Mouse (Mus musculus) layer of hippocampus, adult 8-10 months (tissue): ENCODE results near the gene Sdk2. TPM values are rescaled to one million over a fixed set of nuclear protein-coding genes. Genes with fewer than 3 reads are reported as not detected.

Experiments used
- DNase-seq, 2 experiments: peaks; one replicate each; pipeline ENCODE4 v3.0.0; 2022; ENCODE audit warnings: low spot score in 2 of 2
- total RNA-seq, 4 experiments: library from RNA; stranded (reverse); gene quantifications; 2 replicates each; pipeline ENCODE4 v1.2.4; 2022

Gene Sdk2
- total RNA-seq, 4 experiments from 2014 or later: 16.1 to 22.7 (median 21.2) TPM

DNA sequence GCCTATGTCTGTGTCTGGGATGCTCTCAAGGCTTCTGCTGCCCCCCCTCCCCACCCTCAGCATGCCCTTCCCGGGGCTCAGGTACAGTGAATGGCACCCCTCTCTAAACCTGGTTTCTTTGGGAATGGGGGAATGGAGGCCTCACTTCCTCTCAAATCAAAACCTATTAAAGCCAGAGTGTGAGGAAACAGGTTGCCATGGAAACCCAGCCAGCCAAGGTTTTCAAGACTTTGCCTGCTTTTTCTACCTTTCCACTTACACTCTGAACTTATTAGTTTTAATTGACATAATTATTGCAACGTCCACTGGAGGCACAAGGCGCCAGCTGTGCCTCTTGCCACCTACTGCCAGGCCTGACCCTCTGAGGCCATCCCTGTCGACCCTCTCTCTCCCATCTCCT lies 135.1 kb downstream of the Sdk2 start:
- no peak for DNase-seq

DNA sequence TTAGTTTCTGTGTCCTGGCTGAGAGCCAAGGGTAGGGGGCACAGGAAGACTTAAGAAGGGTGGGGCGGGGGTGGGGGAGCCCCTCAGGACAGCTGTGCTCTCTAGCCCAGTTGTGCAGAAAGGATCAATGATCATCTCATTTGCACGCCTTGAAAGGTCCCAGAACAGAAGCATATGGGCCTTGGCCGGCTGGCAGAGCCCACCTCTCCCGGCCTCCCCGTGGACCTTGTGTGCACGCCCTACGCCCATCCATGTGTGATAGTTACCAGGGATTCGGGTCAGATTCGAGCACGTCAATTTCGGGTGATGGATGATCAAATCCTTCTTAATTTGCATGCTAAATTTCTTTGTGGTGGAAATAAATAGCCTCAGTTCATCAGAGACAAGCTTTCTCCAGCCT lies 136.7 kb downstream of the Sdk2 start:
- DNase-seq: no peak

DNA sequence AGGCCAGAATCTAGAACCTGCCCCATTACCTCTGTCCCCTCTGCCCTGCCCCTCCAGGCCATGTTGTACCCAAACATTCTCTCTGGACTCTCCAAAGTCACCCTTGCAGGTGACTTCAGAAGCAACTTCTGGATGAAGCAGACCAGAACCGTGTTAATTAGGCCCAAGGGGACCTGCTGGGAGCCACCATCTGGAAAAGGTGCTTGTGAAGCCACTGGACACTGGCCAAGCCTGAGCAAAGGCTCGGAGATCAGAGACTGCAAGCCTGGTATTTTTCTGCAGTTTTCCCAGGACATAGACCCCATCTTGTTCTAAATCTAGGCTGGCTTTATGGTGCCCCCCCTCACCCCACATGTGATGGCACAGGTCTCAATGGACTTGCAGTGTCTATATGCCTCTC lies 138.0 kb downstream of the Sdk2 start:
- no peak for DNase-seq

DNA sequence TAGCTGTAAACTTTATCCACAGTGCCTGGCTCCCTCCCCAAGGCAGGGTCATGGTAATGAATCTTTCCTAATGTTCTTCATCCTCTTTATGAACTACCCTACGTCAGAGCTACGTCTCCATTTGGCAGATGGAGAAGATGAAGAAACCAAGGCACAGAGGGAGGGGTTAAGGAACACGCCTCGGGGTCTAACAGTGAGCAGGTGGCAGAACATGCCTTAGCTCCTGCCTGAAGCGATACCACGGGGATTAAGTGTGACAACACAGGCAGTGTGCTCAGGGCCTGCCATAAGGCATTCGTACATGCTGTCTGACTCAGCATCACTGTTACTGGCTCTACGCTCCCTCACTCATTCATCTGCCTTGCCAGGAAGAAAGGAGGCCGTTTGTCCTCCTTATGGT lies 138.6 kb downstream of the Sdk2 start:
- DNase-seq: peak; percentile 74 to 78

DNA sequence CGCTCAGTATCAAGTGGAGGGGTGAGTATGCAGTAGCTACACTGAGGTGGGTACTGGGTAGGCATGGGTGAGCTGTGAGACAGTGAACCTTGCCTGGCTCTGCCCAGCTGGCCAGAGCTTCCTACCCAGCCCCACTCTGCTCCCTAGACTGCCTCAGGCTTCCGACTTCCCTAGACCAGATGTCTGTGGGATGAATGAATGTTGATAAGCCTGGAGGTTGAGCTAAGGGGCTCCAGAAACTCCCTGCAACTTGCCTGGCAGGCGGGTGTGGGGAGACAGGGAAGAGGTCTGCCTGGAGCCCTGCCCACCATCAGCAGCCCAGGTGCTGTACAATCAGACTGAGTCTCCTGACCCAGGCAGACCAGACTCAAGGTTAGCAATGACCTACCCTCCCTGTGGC lies 139.0 kb downstream of the Sdk2 start:
- DNase-seq: peak in 1 of 2 experiments; percentile 14

DNA sequence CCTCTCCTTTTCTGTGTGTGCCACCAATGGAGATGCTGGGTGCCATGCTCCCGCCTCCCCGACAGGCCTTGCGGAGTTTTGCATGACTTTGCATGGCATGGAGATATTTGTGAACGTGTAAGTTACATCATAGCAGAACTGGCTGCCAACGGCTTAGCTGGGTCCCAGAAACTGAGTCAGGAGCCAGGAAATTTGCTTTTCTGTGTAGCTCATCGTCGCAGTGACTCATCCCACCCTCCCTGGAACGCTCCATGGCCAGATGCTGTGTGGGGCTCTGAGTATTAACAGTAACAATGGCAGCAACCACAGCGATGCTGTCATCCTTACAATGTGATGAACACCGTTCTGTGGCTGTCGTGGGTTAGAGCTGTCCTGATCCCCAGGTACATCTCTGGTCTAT lies 139.6 kb downstream of the Sdk2 start:
- DNase-seq: peak; percentile 91

DNA sequence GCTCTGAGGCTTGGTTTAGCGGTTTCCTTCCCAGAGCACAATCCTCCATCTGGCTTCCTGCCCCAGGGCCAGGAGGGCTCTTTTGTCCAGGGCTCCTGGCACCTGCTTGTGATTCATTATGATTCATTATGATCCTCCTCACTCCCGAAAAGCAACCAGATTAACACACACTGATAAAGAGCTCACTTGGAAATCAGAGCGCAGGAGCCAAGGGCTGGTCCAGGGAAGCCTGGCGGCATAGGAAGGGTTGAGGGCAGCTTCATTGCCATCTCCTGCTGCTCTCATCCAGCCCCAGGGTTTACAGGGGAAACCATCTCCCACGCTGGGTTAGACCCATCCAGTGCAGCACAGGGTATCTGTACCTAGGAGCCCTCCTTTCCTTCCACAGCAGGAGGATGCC lies 143.7 kb downstream of the Sdk2 start:
- DNase-seq: no peak

DNA sequence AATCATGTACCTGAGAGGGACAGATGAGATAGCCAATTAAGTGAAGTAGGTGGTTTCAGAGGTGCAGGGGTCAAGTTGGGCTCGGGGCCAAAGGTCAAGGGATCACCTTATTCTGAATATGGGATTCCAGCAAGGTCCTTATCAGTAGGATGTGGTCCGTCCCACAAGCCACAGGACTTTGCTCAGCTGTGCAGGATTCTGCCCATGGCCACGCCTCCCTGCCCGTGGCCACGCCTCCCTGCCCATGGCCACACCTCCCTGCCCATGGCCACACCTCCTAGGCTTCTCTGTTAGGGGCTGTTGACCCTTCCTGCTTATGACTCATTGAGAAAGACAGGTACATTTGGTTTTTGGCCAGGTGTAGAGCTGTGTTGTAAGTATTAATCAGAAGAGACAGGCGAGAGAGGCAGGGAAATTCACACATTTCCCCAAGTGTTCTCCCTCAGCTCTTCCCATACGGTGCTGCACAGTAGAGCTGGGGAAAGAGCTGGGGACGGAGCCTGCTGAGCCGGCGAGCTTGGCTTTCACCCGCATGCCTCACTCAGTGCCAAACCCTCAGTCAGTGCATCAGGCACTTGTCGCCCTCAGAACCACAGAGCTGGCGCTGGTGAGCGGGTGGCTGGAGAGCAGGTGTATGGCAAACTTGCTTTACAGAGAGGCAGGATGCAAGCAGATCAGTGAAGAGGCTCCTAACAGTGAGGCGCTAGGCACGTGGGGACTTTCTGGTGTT lies 163.6 kb downstream of the Sdk2 start:
- no peak for DNase-seq

DNA sequence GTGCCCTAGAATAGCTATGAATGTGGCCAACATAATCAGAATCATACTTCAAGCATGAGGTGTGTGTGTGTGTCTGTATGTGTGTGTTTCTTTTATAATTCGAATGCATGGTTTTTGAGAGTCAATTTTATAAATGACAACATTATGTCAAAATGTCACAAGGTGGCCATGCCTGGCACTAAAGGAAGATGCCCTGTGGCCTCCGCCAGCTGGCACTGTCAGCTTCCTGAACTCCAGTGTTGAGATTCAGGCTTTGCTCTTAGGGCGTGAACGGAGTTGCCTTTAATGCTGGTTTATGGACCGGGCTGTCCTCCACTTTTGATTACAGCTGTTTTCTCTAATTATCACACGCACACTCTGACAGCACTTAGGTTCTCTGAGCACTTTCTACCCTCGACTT lies 164.9 kb downstream of the Sdk2 start:
- no peak for DNase-seq

DNA sequence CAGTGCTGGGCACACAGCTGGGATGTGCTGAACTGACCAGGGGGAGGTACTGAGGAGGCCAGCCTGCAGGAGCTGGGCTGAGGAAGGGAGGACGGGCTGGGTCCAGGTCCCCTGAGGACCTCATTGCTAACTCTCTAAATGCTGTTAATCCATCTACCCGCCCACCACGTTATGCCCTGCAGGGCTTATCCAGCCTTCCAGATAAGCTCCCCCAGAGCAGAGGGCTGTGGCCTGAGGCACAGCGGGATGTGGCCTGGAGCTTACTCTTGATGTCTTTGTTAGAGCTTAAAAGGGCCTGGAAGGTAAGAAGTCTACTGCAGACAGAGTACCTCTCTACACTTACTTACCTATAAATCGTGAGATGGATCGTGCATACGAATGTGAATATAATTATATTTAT lies 168.2 kb downstream of the Sdk2 start:
- no peak for DNase-seq

DNA sequence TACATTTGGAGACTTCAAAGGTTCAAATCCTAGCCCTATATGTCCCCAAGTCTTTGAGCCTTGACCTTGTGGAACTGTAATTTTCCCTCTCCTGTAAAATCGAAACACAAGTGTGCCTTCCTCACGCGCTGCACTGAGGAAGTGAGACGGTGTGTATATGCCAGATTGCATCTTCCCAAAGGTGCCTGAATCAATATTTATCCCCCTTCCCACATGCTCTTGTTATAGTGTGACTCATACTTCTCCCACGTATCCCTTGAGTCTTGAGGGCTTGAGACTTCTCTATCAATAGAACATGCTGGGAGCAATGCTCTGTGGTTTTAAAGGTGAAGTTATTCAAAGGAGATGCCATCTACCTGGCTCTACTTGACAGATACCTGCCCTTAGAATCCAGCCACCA lies 170.8 kb downstream of the Sdk2 start:
- DNase-seq: no peak

DNA sequence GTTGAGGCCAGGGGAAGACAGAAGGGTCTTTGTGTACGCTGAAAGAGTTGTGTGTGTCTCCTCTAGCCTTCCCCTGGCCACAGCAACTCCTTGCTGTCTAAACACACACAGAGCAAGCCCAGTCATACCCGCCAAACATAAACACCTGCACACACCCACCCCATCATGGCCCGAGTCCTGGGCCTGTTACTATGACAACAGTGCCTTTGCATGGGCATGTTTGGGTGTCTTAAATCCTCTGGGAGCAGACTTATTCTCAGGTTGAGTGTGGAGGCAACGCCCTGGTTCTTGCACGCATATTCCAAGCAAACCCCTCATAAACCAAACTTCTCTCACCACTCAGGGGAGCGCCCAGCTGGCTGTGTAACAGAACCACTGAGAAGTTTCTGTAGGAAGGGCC lies 173.9 kb downstream of the Sdk2 start:
- peak; percentile 15 to 25 for DNase-seq

DNA sequence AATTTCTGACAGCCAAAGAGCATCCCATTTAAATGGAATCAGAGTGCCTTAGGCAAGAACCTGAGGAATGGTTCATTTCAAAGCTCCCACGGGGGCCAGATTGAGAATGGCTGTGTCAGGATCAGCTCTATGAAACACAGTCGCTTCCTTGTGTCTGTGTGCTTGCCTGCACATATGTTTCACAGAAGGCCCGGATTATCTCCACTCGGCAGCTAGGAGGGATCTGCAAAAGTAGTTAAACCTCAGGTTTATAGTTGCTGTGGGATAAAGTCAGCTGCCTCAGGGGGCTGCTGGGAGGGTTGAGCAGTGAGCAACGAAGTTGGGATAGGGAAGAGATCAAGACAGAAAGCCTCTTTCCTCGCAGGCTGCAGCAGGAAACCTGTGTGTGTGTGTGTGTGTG lies 174.8 kb downstream of the Sdk2 start:
- DNase-seq: no peak

DNA sequence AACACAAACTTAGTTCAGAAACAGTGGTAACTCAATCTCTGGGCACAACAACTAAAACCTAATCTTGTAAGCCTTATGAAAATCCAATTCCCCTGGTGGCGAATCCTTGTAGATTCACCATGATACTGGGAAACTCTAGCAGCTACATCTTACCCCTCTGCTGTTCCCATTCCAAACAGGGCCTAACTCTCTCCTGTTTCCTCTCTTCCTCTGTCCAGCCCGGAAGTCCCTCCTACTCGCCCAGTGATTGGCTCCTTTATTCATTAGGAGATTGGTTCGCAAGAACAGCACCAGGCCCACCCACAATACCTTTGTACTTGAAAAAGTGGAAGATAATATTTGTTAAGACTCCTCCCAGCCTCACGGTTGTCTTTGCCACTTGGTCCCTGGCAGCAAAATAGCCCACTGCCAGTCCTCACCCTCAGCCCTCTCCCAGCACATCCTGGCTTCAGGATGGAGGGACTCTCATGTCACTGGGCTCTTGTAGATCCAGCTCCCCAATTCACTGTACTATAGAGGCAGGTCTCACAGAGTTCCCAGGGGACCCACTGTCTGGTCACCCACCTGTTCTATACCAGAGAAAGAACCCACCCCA lies 178.6 kb downstream of the Sdk2 start:
- no peak for DNase-seq

DNA sequence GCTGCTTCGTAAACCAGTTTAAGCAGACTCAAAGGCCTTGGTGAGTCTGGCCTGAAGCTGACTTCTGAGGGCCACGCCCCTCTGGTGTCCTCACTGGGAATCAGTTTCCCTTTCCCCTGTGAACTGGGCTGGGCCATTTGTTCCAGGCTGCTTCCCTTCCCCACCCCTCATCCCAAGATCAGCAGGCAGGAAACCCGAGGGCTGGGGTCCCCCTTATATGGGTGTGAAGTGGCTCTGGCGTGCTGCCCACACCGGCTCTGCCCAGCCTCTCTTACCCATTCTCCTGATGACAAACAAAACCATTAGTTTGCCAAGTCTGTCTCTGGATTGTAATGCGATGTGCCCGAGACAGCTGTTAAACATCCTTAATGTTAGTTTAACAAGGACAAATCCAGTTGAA lies 180.5 kb downstream of the Sdk2 start:
- DNase-seq: no peak

DNA sequence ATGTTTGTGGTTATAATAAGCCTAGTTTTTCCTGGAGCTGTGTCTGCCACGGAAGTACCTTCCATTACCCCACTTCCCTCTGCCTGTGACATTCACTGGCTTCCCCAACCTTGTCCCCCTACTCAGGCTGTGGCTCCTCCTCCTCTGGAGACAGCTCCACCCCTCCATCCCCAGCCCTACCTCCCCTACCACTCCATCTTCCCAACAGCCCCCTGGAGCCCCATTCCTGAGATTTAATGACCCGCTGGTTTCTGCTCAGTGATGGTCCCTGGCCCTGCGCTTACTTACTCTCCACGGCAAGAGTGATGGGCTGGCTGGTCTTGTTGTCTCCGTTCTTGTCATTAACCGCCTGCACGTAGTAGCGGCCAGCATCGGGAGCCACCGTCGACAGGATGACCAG lies 181.9 kb downstream of the Sdk2 start:
- no peak for DNase-seq

DNA sequence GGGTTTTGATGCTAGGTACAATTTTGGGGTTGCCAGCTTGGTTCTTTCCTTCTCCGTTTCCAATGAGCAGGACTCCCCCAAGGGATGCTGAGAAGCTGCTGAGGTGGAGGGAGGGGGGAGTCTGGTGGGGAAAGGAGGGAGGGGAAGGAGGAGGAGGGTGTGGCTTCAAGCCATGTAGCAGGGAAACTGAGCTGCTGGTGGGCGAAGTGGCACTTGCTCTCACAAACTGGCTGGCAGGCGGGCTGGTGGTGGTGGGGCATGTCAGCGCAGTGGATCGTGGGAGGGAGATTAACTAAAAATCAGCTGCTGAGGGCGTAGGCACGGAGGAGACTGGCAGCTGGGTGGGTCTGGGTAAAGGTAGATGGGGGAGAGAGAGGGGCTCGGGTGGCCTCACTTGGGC lies 183.8 kb downstream of the Sdk2 start:
- peak; percentile 31 to 33 for DNase-seq

DNA sequence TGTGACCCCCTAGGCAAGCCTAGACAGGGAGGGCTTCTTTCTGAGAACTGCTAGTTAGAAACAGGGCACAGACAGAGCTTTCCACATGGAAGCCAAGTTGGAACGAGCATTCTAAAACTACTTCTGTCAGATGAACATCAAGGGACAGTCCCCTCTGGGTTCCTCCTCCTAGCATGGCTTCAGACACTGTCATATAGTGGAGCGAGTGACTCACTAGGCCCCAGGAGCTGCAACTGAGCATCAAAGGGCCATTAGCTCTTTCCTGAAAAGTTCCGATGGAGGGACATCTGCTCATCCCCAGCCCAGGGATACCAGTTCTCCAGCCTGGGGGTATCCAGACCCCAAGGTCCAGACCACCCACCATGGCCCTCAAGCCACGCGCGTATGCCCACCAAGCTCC lies 185.0 kb downstream of the Sdk2 start:
- no peak for DNase-seq

DNA sequence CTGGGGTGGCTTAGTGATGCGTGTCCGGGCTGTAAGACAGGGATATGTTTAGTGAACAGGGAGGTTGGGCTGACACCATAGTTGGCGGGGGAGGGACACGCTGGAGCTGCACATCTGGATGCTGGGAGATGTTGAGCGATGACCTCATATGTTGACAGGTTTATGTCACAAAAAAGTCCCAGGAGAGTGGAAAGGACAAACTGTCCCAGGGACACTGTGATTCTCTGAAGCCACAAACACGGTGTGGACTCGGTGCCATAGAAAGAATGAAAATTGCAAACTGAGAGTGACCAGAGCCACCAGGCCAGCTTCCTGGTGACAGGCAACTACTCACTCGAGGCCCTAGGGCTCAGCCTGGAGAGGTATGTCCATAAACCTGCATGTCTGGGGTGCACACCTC lies 199.8 kb downstream of the Sdk2 start:
- DNase-seq: no peak

DNA sequence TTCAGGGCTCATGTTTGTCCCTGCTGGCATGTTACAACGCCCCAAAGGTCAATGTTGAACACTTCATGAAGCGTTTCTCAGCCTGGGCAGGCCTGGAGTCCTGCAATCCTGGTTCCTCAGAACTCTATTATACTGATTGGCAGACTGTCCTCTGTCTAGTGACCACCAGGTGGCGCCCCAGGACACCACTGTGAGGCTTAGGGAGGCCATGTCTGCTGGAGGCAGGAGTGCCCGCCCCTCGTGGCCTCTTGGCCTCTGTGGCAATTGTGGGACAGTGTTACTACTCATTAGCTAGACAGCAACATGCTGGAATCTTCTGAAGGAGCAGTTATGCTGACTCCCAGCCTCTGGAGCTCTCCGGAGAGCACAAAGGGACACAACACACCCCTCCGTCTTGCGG lies 201.2 kb downstream of the Sdk2 start:
- DNase-seq: peak; percentile 73 to 85

DNA sequence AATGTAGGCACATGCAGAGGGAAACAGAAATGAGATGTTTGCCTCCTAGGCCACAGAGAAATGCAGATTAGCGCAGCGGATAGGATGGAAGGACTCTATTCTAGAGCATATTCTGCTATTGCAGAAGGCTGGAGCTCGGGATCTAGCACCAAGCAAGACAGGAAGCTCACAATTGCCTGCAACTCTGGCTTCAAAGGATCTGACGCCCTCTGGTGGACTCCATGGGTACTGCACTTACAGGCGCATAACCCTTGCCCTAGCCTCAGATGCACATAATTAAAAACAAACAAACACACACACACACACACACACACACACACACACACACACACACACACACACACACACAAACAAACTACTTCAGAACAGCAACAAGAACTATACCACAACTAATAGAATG lies 203.4 kb downstream of the Sdk2 start:
- no peak for DNase-seq

DNA sequence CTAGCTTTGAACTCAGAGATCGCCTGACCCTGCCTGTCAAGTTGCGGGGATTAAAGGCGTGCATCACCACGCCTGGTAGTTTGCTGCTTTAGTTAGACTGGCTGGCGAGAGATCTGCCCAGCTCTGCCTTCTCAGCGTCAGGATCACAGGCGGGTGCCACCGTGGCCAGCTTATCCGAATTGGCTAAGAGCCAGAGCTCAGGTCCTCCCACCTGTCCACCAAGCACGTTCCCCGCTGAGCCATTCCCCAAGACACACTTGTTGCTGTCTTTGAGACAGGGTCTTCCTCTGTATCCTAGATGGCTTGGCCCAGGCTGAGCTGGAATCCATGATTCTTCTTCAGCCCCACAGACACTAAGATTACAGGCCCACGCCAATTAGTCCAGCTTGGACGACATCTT lies 211.2 kb downstream of the Sdk2 start:
- no peak for DNase-seq

DNA sequence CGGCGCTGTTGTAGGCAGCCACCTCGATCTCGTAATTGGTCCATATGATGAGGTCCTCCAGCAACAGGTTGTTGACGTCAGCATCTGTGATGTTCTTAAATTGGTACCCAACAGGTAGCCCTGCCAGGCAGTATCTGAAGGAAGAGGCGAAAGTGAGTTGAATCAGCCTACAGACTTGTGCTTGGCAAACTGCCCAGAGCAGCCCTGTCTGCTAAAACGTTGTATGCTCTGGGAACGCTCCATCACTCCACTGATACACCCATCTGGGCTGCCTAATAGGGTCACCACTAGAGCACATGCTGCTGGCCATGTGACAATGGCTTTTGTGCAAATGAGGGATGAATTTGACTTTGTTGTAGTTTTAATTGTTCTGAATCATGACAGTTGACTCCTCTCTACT lies 215.1 kb downstream of the Sdk2 start:
- peak in 1 of 2 experiments; percentile 29 for DNase-seq

DNA sequence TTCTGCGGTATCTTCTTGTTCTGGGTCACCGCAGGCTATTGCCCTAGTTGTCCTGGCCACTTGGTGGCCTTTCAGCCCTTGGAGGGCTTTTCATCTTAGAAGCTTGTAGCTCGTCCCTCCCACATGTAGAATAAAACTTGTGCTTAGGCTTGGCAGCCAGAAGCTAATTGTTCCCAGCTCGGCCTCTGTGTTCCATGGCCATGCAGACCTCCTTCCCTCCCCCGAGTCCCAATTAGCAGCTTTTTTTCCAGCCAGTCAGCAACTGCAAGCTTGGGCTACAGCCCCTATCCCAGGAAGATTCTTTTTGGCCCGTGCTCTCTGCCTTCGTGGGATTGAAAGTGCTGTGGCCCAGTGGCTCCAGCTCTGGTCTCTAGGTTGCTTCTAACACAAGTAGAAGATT lies 217.5 kb downstream of the Sdk2 start:
- no peak for DNase-seq
